Mouse (Mus musculus) naive thymus-derived CD4-positive, alpha-beta T cell, adult 2 months (primary cell): ENCODE measurements at regions not wholly inside any gene's neighbourhood (a gene's known extent, or its start where the extent isn't known, plus 50 kb on each side); places are given as distances from the start of the nearest gene placed in this dataset.

Experiments used
- DNase-seq: peaks from one replicate; pipeline ENCODE4 v3.0.0-alpha.2; 2011; ENCODE audit warnings: low read depth

- no peak for DNase-seq
Measured at GRCm38 (mm10) chr3:100773237-100773636, 52.0 kb upstream of the Vtcn1 start.

GRCm38 (mm10) chr3:100771363-100771762 is 53.9 kb upstream of the Vtcn1 start:
- DNase-seq, result no peak

- DNase-seq, result no peak
Measured at GRCm38 (mm10) chr3:100770841-100771240, 54.4 kb upstream of the Vtcn1 start.

DNA sequence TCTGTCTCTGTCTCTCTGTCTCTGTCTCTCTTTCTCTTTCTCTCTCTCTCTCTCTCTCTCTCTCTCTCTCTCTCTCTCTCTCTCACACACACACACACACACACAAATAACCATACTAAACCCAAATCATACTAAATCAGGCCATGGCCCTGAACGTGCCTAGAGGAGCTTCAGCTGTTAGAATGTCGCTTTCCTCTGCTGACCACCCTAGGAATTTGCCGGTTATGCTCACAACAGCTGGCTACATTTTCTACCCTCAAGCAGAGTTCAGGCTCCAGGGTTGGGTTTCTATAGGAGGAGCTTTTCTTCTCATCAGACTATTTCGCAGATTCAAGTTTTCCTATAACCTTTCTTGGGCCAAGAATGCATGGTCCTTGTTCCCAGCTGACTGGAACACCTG is 56.1 kb upstream of the Vtcn1 start:
- DNase-seq, result no peak

DNA sequence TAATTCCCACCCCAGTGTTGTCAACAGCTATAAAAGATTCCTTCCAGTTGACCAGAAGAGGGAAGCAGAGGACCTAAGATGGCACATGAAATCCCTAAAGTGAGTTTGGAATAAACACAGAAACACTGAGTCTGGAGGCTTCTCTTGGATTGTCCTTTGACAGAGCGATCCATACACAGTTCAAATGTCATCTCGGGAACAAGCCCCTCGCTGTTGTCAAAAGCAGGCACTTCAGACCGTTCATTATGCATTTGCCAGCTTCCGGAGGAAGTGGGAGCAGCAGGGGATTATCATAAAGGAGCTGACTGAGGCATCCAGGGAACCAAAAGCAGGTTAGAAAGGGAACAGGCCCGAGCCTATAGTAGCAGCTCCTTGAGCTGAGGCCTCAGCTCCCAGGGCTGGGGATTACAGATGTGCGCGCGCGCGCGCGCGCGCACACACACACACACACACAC is 57.1 kb upstream of the Vtcn1 start:
- DNase-seq, result peak; percentile 31

GRCm38 (mm10) chr3:100765323-100765722 is 59.9 kb upstream of the Vtcn1 start:
- DNase-seq, result no peak

- DNase-seq, result no peak
Measured at GRCm38 (mm10) chr3:100762895-100763294, 62.4 kb upstream of the Vtcn1 start.

- DNase-seq, result no peak
Measured at GRCm38 (mm10) chr3:100759091-100759941, 65.9 kb upstream of the Vtcn1 start.

GRCm38 (mm10) chr3:100754677-100755076 is 69.4 kb upstream of the Man1a2 start:
- no peak for DNase-seq

- no peak for DNase-seq
Measured at GRCm38 (mm10) chr3:100751211-100751610, 65.9 kb upstream of the Man1a2 start.

DNA sequence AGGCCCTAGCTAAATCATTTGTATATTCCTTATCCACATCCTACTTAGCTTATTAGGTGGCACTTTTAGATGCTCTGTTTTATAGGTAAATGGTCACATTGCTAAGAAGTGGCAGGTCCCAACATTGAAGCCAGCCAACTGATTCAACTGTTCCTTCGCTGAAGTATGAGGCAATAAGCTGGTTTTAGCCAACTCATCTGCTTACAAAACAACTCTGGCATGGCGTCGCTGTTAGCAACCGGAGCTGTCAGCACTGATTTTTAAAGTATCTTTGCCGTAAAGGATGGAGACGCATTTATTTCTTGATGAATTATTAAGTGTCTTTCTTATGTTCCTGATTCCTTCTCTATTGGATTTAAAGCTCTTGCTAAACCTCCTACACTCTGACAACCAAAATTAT is 63.4 kb upstream of the Man1a2 start:
- no peak for DNase-seq

DNA sequence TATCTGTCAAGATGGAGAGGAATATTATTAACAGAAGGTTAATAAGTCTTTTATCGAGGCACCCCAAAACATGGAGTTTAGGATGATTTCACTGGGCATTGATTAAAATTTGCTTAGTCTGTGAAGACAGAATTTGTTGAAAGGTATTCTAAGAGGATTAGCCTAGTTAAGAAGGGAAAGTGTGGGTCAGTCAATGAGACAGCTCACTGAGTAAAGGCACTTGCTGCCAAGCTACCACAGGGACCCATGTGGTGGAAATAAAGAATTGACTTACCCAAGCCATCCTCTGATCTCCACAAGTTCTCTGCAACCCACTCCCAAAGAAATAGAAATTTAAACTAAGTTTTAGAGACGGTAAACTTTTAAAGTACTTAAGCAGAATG is 63.0 kb upstream of the Man1a2 start:
- DNase-seq, result no peak

GRCm38 (mm10) chr3:100747421-100748308 is 62.4 kb upstream of the Man1a2 start:
- DNase-seq, result no peak

DNA sequence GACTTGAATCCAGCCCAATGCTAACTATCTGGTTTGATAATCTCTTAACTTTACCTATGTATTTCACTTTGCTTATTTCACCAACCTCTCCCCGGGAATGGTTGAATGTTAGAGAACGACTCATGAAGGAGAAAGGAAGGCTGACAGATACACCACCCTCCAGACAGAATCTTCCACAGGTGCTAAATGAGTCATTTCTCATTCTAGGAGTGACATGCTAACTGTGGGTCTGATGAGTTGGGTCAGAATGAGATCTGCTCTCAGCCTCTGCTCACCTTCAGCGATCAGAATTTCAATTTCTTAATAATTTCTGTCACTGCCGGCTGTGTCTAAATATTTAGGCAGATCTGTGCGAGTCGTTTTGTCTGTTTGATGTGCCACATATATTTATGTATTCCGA is 52.4 kb upstream of the Man1a2 start:
- DNase-seq, result no peak

- DNase-seq, result no peak
Measured at GRCm38 (mm10) chr3:100736539-100736938, 51.2 kb upstream of the Man1a2 start.
